Mouse (Mus musculus) neutrophil, adult 83 days (primary cell): ENCODE measurements around the gene Gm7233. TPM values are rescaled to one million over a fixed set of nuclear protein-coding genes. Genes with fewer than 3 reads are reported as not detected.

Source experiments
- total RNA-seq, 2 experiments: library from RNA; stranded (reverse); gene quantifications; one replicate each; pipeline ENCODE4 v1.2.4; 2023

Gene Gm7233
- total RNA-seq: not detected

GRCm38 (mm10) chr14:43179567-43179966 is at the start of gene Gm7233:
Gene Gm7233, plus strand, starts transcription at chr14:43179867.

GRCm38 (mm10) chr14:43235204-43235603 is 55.5 kb downstream of the Gm7233 start, which contains the start of gene Gm8122:
Gene Gm8122, minus strand, starts transcription at chr14:43235304.

Other genes with a start within 250 kb of the Gm7233 start
- not detected for gene Gm8082, start 186.2 kb upstream of the Gm7233 start, total RNA-seq
- gene Gm10376, start 164.2 kb upstream of the Gm7233 start, total RNA-seq: not detected
- gene Gm8094, start 103.2 kb upstream of the Gm7233 start, total RNA-seq: not detected
- gene Gm8104, start 79.3 kb upstream of the Gm7233 start, total RNA-seq: not detected
- not detected for gene Gm8122, start 55.4 kb downstream of the Gm7233 start, total RNA-seq
- gene Gm8126, start 78.8 kb downstream of the Gm7233 start, total RNA-seq: not detected
- gene Gm9732, start 95.2 kb downstream of the Gm7233 start, total RNA-seq: not detected
- not detected for gene Gm8127, start 114.0 kb downstream of the Gm7233 start, total RNA-seq
- not detected for gene 1700001F09Rik, start 167.9 kb downstream of the Gm7233 start, total RNA-seq
- not detected for gene Gm8138, start 236.5 kb downstream of the Gm7233 start, total RNA-seq